ENCODE assay signal across 27 mouse cellular contexts in the genomic region with DNA sequence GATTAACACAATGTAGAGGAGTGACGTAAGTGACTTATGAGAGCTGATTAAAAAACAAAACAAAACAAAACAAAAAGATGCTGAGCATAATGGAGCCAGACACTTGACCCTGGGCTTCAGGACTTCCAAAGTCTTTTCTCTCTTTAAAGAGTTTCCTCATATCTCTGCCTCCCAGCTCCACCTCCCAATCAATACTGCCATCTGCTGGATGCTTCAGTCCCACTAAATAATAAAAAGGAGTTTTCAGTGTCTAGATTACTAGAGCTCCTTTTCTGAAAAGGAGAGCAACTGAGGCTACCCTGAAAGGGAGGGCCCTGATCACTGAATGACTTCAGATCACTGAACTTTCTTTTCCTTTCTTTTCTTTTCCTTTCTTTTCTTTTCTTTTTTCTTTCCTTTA. TPM values are rescaled to one million over a fixed set of nuclear protein-coding genes. Genes with fewer than 3 reads are reported as not detected.
DNase-seq lines count a peak whose midpoint lies in the region; ATAC-seq and TF ChIP-seq lines count a peak whose summit lies in the region.
"Not testable (repeated sequence)": the region's sequence is repeated elsewhere in the genome, so short reads cannot be mapped to it uniquely, and the experiment has no call there.
"Had no signal": no experiment of that assay in that cellular context is flagged by ENCODE, and none has a peak within 500 bp of the region (broad histone marks: within the 10 kb centered on the region; RNA-seq: fewer than 3 reads in every experiment).

No protein-coding gene starts in this region.

- not testable (repeated sequence) for TF ChIP-seq CTCF in kidney, adult 2 months (conservative IDR thresholded peaks at IDR 0.05; ENCODE audit: insufficient read depth, insufficient read length, low read depth, low read length)
- peak; percentile 28; the same call in 1 of the 2 replicates for TF ChIP-seq CTCF in kidney, postnatal 0 days (IDR thresholded peaks at IDR 0.05; ENCODE audit: low read depth)

- not testable (repeated sequence) for H3K9me3 ChIP-seq in kidney, postnatal 0 days (replicated peaks; ENCODE audit: low read length)

- DNase-seq in adrenal gland, adult 2 months = peak; percentile 3
- DNase-seq in kidney, adult 2 months = peak; percentile 7
- not testable (repeated sequence) for DNase-seq in kidney, postnatal 0 days (ENCODE audit: low spot score)
- peak; percentile 1 to 19 for DNase-seq in left cerebral cortex, adult 18-20 months (ENCODE audit: low spot score in 2 of 2)
- peak; percentile 3 for DNase-seq in right cerebral cortex, adult 18-20 months

- H3K27ac ChIP-seq in kidney, adult 2 months (ENCODE audit: insufficient read depth, low read depth, low read length); kidney, postnatal 0 days: not testable (repeated sequence)

- not testable (repeated sequence) for H3K4me1 ChIP-seq in kidney, adult 2 months (ENCODE audit: control insufficient read depth, insufficient read depth, low read length); kidney, postnatal 0 days (replicated peaks; ENCODE audit: insufficient read depth, low read length)

- peak; percentile 53 for ATAC-seq in granulocyte monocyte progenitor cell, adult 5-6 weeks (replicated peaks; ENCODE audit: poor library complexity, severe bottlenecking)
- not testable (repeated sequence) for ATAC-seq in kidney, postnatal 0 days (replicated peaks; ENCODE audit: low FRiP score, low read depth)

- H3K27me3 ChIP-seq in kidney, adult 2 months (replicated peaks; ENCODE audit: control insufficient read depth, insufficient read depth, low read length); kidney, postnatal 0 days (ENCODE audit: insufficient read depth, low read length): not testable (repeated sequence)

- not testable (repeated sequence) for TF ChIP-seq POLR2A in kidney, adult 2 months (IDR thresholded peaks at IDR 0.05; ENCODE audit: low read depth, low read length)

- not testable (repeated sequence) for H3K36me3 ChIP-seq in kidney, adult 2 months (ENCODE audit: control insufficient read depth, insufficient read depth, low read length); kidney, postnatal 0 days (ENCODE audit: insufficient read depth, low read length)

- H3K9ac ChIP-seq in kidney, postnatal 0 days (ENCODE audit: low read depth, low read length) = not testable (repeated sequence)

- 43% methylated on average over 1 of the region's 1 CpGs for WGBS in kidney, adult 2 months
- WGBS in kidney, postnatal 0 days = 48% methylated on average over 1 of the region's 1 CpGs

- H3K4me2 ChIP-seq in kidney, postnatal 0 days (ENCODE audit: low read length) = not testable (repeated sequence)

- H3K4me3 ChIP-seq in kidney, adult 2 months (ENCODE audit: insufficient read depth, low read depth, low read length); kidney, postnatal 0 days (replicated peaks; ENCODE audit: low read depth, low read length): not testable (repeated sequence)

RNA-seq across cellular contexts. Expression of a gene that starts 19.1 kb away (rescaled TPM):
- total RNA-seq in adrenal gland, adult 2 months (2021) = not detected
- not detected in 2 replicates for polyA plus RNA-seq in adrenal gland, adult 2 months (2012; rRNA removed)
- not detected in 2 replicates for total RNA-seq in granulocyte monocyte progenitor cell, adult 5-6 weeks (2014; fragmentation: Nextera tagmentation)
- total RNA-seq in granulocyte monocyte progenitor cell, adult 5-6 weeks (2017) = not detected in 2 replicates
- not detected in 2 replicates for polyA plus RNA-seq in kidney, adult 2 months (2012; rRNA removed)
- polyA plus RNA-seq in kidney, postnatal 0 days (2015; fragmentation: Nextera tagmentation; extraction: Ambion mirVana) = not detected in 2 replicates
- total RNA-seq in left cerebral cortex, adult 18-20 months (2021) = not detected
- total RNA-seq: adrenal gland, adult 18-20 months; adrenal gland, postnatal 25 days; gastrocnemius, adult 18-20 months; gastrocnemius, postnatal 10 days; gastrocnemius, postnatal 36 days; heart, postnatal 10 days; heart, postnatal 36 days had no signal
- polyA plus RNA-seq: activated CD4-positive, CD25-positive, alpha-beta regulatory T cell, adult 4 months; brain, embryonic 14.5 days; C2C12; CD4-positive, CD25-positive, alpha-beta regulatory T cell, adult 4 months; embryonic facial prominence, embryonic 11.5 days; embryonic facial prominence, embryonic 14.5 days; forebrain, embryonic 10.5 days; forebrain, embryonic 13.5 days; forebrain, embryonic 16.5 days; heart, embryonic 12.5 days; heart, embryonic 15.5 days; hindbrain, embryonic 10.5 days; hindbrain, embryonic 13.5 days; hindbrain, embryonic 16.5 days had no signal

RNA-seq across cellular contexts. Expression of a gene that starts 30.6 kb away (rescaled TPM):
- total RNA-seq in adrenal gland, adult 2 months (2021) = not detected
- not detected in 2 replicates for polyA plus RNA-seq in adrenal gland, adult 2 months (2012; rRNA removed)
- not detected in 2 replicates for total RNA-seq in granulocyte monocyte progenitor cell, adult 5-6 weeks (2014; fragmentation: Nextera tagmentation)
- not detected in 2 replicates for total RNA-seq in granulocyte monocyte progenitor cell, adult 5-6 weeks (2017)
- not detected in 2 replicates for polyA plus RNA-seq in kidney, adult 2 months (2012; rRNA removed)
- polyA plus RNA-seq in kidney, postnatal 0 days (2015; fragmentation: Nextera tagmentation; extraction: Ambion mirVana) = not detected in 2 replicates
- total RNA-seq in left cerebral cortex, adult 18-20 months (2021) = not detected
- total RNA-seq: adrenal gland, adult 18-20 months; adrenal gland, postnatal 25 days; gastrocnemius, adult 18-20 months; gastrocnemius, postnatal 10 days; gastrocnemius, postnatal 36 days; heart, postnatal 10 days; heart, postnatal 36 days had no signal
- polyA plus RNA-seq: activated CD4-positive, CD25-positive, alpha-beta regulatory T cell, adult 4 months; brain, embryonic 14.5 days; C2C12; CD4-positive, CD25-positive, alpha-beta regulatory T cell, adult 4 months; embryonic facial prominence, embryonic 11.5 days; embryonic facial prominence, embryonic 14.5 days; forebrain, embryonic 10.5 days; forebrain, embryonic 13.5 days; forebrain, embryonic 16.5 days; heart, embryonic 12.5 days; heart, embryonic 15.5 days; hindbrain, embryonic 10.5 days; hindbrain, embryonic 13.5 days; hindbrain, embryonic 16.5 days had no signal

RNA-seq across cellular contexts. Expression of a gene that starts 58.3 kb away (rescaled TPM):
- total RNA-seq in adrenal gland, adult 2 months (2021) = not detected
- polyA plus RNA-seq in adrenal gland, adult 2 months (2012; rRNA removed) = not detected in 2 replicates
- not detected in 2 replicates for total RNA-seq in granulocyte monocyte progenitor cell, adult 5-6 weeks (2014; fragmentation: Nextera tagmentation)
- not detected in 2 replicates for total RNA-seq in granulocyte monocyte progenitor cell, adult 5-6 weeks (2017)
- not detected in 2 replicates for polyA plus RNA-seq in kidney, adult 2 months (2012; rRNA removed)
- not detected in 2 replicates for polyA plus RNA-seq in kidney, postnatal 0 days (2015; fragmentation: Nextera tagmentation; extraction: Ambion mirVana)
- not detected for total RNA-seq in left cerebral cortex, adult 18-20 months (2021)
- total RNA-seq: adrenal gland, adult 18-20 months; adrenal gland, postnatal 25 days; gastrocnemius, adult 18-20 months; gastrocnemius, postnatal 10 days; gastrocnemius, postnatal 36 days; heart, postnatal 10 days; heart, postnatal 36 days had no signal
- polyA plus RNA-seq: activated CD4-positive, CD25-positive, alpha-beta regulatory T cell, adult 4 months; brain, embryonic 14.5 days; CD4-positive, CD25-positive, alpha-beta regulatory T cell, adult 4 months; embryonic facial prominence, embryonic 11.5 days; embryonic facial prominence, embryonic 14.5 days; forebrain, embryonic 10.5 days; forebrain, embryonic 13.5 days; forebrain, embryonic 16.5 days; heart, embryonic 12.5 days; heart, embryonic 15.5 days; hindbrain, embryonic 10.5 days; hindbrain, embryonic 13.5 days; hindbrain, embryonic 16.5 days had no signal
